Mouse (Mus musculus) thymus, adult 2 months (tissue): ENCODE data around the gene Erp44.

Experiments used
- CTCF ChIP-seq: fragments of 200-500 bp; IDR thresholded peaks from 2 replicates; pipeline ENCODE4 v1.5.1; 2012; ENCODE audit warnings: mild to moderate bottlenecking, control low read depth, low read length, moderate library complexity, borderline replicate concordance; ENCODE audit not compliant: control insufficient read depth, poor library complexity, insufficient read depth; ENCODE audit errors: extremely low read depth
- POLR2A ChIP-seq: fragments of 200-500 bp; IDR thresholded peaks from 2 replicates; pipeline ENCODE4 v1.6.1; 2012; ENCODE audit warnings: mild to moderate bottlenecking, low read length, control low read depth, moderate library complexity; ENCODE audit not compliant: control insufficient read depth, poor library complexity, insufficient read depth; ENCODE audit errors: extremely low read depth

- no peak for TF ChIP-seq POLR2A
- TF ChIP-seq CTCF: no peak
Observed at GRCm38 (mm10) chr4:48270532-48270931, 8.8 kb downstream of the Erp44 start.
